Mouse (Mus musculus): ENCODE measurements at regions not wholly inside any gene's neighbourhood (a gene's known extent, or its start where the extent isn't known, plus 50 kb on each side); places are given as distances from the start of the nearest gene placed in this dataset.
A peak's percentile ranks its signal among the peaks of the same experiment; 100 is the strongest.

DNA sequence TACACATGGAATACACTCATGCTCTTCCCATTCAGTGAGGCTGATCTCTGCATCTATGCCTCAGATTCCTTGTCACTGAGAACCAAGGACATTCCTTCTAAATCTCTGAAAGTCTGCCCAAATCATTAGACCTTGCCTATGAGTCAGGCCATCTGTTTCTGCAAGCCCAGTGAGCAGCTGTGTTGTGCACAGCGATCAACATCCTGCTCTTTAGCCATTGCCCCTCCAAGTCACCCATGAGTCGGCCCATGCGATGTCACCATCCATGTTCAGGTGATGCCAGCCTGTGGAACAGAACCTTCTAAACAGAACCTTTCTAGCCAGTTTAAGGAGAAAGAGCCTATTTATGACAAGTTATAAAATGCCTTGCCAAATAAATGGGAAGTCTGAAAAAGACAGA, 66.4 kb upstream of the Sfrp2 start:
- no peak for DNase-seq

DNA sequence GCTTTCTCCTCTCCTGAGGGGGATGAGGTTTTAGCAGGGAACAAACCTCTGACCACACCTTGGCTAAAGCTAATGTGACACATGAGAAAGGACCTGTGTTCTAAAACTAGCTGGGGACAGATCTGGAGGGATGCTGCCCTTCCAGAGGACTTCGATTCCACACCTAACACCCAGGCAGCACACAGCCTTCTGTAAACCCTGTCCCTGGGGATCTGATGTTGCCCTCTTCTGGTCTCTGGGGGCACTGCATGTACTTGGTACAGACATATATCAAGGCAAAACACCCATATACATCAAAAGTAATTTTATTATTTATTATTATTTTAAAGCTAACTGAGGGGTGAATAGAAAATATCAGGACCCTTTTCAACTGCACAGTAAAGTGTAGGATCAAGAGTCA, 65.0 kb upstream of the Sfrp2 start:
- peak; percentile 16 for DNase-seq

DNA sequence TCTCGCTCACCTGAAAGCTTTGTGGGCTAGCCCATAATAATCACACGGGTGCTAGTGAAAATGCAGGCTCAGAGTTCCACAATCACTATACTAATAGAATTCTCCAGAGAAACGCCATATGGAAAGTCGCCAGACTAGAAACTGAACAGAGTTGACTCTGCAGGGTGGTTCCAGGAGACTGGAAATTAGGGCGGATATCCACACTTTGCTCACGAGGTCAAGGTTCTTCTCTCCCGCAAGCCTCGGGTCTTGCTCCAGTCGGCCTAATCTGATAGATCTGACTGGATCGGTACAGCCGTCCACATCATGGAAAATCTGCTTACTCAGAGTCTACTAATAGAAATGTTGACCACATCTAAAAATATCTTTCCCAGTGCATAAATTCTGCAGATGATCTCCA, 61.6 kb upstream of the Sfrp2 start:
- DNase-seq, result no peak

DNA sequence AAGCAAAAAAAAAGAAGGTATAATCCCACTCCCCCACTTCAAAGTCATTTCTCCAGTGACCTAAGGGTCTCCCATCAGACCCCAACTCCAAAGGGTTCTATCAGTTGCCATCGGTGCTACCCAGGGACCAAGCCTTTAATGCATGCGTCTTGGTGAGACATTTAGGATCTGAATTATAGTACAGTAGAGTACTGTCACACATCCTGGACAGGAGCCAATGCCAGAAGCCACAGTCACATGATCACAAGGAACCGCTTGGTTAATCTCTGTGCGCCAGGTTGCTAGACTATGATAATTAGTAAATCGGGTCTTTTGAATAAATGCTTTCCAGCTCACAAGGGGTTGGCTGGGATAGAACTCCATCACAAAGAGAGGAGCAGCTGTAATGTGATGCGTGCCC, 60.9 kb upstream of the Sfrp2 start:
- no peak for DNase-seq

DNA sequence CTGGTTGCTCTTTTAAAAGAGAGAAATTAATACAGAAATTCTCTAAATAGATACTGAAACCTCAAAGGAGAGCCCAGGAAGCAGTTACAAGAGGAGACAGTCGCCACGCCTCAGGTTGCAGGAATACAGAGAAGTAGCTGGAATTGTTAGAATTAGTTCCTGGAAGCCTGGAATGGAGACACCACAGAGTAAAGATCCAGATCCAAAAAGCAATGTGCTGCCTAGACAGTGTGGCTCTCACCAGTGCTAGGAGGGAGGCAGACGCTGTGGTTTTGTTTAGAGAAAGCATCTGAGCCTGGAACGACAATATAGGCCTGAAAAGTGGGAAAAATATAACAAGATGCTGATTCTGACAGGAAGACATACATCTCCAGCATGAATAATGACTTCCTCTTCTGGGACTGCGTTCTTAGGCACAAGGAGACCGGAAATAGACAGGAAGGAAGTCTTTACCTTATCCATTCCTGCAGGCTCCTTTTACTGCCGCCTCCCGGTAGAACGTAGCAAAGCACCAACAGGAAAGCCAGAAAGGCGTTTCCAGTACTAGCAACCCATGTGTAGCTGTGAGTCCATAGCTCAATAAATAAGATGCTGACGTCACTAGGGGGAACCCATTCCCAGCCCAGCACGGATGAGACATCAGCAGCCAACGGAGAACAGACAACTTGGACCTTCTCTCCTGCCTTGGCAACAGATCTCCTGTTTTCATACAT, 59.4 kb upstream of the Sfrp2 start:
- DNase-seq, result peak; percentile 38

DNA sequence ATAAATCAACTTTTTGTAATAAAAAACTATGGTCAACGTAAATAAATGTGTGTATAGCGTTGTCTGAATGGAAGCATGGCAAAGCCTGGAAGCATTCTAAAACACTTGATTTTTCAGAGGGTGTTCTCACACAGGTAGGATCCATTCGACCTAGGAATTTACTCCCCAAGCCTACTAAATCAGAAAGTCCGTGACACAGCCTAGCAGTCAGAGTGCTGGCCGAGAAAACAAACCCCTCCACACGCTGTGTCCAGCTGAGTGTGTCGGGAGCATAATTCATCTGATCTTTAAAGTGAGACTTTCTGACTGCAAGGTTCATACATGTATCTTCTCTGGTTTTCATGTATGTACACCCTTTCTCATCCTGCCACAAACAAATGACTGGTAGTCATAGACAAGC, 58.8 kb upstream of the Sfrp2 start:
- DNase-seq, result no peak

DNA sequence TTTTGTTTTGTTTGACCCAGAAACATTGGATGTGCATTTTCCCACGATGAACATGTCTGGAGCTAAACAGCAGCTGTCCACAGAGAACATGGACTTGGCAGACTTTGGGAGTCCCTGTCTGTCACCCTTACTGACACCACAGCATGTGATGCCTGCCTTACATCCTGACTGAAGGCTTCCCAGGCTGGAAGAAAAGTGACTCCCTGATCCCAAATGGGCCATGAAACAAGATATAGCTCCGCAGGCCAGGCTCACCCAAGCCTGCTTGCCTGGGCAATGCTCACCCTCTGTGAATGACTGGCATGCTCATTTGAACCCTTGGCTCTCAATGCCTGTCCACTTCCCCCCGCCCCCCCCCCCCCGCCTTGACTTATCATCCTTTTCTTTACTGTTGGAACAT, 57.1 kb upstream of the Sfrp2 start:
- DNase-seq, result no peak

DNA sequence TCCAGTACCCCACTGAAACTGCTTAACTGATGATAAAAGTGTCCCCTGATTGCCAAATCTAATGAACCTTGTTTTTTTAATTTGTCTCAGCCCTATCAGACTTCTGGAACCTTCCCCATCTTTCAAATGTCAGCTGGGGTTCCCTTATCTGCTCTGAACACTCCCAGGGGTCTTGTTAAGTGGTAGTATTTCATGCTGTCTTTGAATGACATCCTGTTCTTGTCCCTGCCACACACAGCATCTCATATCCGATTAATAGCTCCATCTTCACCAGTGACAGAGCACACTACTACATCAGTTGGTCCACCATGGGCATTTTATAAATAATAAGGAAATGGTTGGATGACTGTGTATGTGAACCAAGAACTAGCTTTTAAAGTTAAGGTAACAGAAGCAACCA, 56.6 kb upstream of the Sfrp2 start:
- DNase-seq, result no peak

DNA sequence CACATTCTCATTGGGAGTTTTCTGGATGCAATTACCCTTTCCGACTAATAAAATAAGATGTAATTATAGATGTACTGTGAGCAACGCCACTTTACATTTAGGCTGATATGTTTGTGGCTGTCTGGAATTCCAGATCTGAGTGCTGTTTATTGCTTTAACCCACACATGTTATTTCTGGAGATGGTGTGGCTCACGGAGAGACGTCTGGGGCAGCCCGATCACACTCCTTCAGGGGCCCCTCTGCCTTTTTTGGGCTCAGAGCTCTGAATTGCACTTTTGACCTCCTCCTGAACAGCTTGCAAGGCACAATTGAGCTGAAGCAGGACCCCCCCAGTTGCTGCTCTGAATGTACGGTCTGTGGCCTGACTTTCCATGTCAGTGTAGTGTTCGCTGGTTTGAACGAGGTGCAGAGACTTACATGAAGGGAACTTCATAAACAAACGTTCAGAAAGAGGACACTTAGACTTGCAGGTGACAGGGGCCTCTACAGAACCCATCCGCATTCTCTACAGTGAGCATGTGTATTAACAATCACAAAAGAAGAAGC, 55.1 kb upstream of the Sfrp2 start:
- no peak for DNase-seq

DNA sequence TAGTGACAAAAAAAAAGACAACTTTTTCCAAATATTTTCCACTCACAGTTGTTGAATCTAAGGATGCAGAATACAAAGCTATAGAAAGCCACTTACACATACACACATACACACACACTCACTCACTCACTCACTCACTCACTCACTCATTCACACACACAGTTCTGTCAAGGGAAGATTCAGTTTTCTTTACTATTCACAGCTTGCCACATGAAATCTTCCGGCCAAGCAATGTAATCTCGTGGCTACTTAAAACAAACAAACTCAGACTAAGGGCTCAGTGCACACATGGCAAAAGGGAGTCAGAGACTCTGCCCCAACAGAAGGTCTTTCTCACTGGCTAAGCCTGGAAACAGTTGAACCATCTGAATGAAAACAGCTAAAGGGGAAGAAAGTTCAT, 53.8 kb upstream of the Sfrp2 start:
- no peak for DNase-seq

DNA sequence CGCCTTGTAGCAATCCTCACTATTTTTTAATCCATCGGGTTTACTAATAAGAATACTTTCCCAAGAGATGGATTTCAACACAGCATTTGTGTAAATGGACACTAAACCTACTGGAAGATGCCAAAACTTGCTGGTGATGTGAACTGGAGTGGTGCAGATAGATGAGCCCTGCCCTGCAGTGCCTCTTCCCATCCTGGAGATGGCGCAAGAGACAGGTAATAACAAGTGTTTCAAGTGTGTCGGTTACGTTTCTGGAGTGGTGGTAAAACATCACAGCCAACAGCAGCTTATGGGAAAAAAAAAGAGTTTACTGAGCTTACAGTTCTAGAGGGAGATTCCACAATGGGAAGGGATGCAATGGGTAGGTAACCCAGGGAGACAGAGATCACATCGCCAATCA, 51.5 kb upstream of the Sfrp2 start:
- no peak for DNase-seq
